Mouse (Mus musculus) bone marrow, adult 2 months (tissue): ENCODE results near the gene Atg13. TPM values are rescaled to one million over a fixed set of nuclear protein-coding genes. Genes with fewer than 3 reads are reported as not detected.

Experiments
- H3K27ac ChIP-seq: fragments of 200-500 bp; 2 replicates; pipeline ENCODE4 v1.5.1; 2012; ENCODE audit warnings: low read depth, mild to moderate bottlenecking, control low read depth, inconsistent platforms, low read length; ENCODE audit not compliant: control insufficient read depth, poor library complexity, insufficient read depth
- H3K4me1 ChIP-seq: fragments of 200-500 bp; 2 replicates; pipeline ENCODE4 v1.6.1; 2011; ENCODE audit warnings: low read length; ENCODE audit not compliant: control insufficient read depth, insufficient read depth
- H3K4me3 ChIP-seq: fragments of 200-500 bp; replicated peaks from 2 replicates; pipeline ENCODE3; 2011; ENCODE audit warnings: mild to moderate bottlenecking, low read depth, low read length, control low read depth; ENCODE audit not compliant: control insufficient read depth
- CTCF ChIP-seq: fragments of 200-500 bp; IDR thresholded peaks from 2 replicates; pipeline ENCODE4 v1.5.1; 2011; ENCODE audit warnings: low read length, control low read depth; ENCODE audit not compliant: control insufficient read depth, insufficient read depth
- POLR2A ChIP-seq: fragments of 200-500 bp; IDR thresholded peaks from 2 replicates; pipeline ENCODE4 v1.6.1; 2011; ENCODE audit warnings: low read depth, mild to moderate bottlenecking, control low read depth, low read length, borderline replicate concordance; ENCODE audit not compliant: control insufficient read depth
- WGBS: fragments of 180-500 bp; shearing (Covaris S2); methylation state at CpG from one replicate; pipeline ENCODE4 v1.1.7; 2018; 5-methylcytosine and 5-hydroxymethylcytosine counted together
- polyA plus RNA-seq: library from polyadenylated mRNA; stranded (reverse); fragments of >200 nt; gene quantifications from 2 replicates; pipeline ENCODE4 v1.2.4, GENCODE M21; 2011; ENCODE audit warnings: low replicate concordance; ENCODE audit not compliant: missing spikeins, insufficient read depth, insufficient read length

The Atg13 gene
- polyA plus RNA-seq, 1 experiment = 12.9 TPM

GRCm38 (mm10) chr2:91646733-91647132, 63.6 kb downstream of the Atg13 start:
- Histone ChIP-seq H3K27ac (no peak overlapping the region), H3K4me1 (peaks cover 4% of the 10 kb centered on the region; the same call in 1 of the 2 replicates), H3K4me3 (no peak overlapping the region)
- TF ChIP-seq POLR2A = no peak
- peak; percentile 72 for TF ChIP-seq CTCF
- 50% methylated on average over 1 of the region's 1 CpGs for WGBS

- 45% methylated on average over 11 of the region's 11 CpGs for WGBS
- no peak overlapping the region for H3K4me3 ChIP-seq
- H3K27ac ChIP-seq = peak overlapping the region; percentile 66
- H3K4me1 ChIP-seq = peaks cover 4% of the 10 kb centered on the region; the same call in 1 of the 2 replicates
- no peak for TF ChIP-seq CTCF
Observed at GRCm38 (mm10) chr2:91645811-91646210, 64.6 kb downstream of the Atg13 start.

- 90% methylated on average over 15 of the region's 15 CpGs for WGBS
- Histone ChIP-seq H3K4me3 (no peak overlapping the region), H3K27ac (peak overlapping the region; percentile 66), H3K4me1 (peaks cover 4% of the 10 kb centered on the region; the same call in 1 of the 2 replicates)
- TF ChIP-seq POLR2A (no peak), CTCF (no peak)
Observed at GRCm38 (mm10) chr2:91645354-91645753, 65.0 kb downstream of the Atg13 start.

GRCm38 (mm10) chr2:91644021-91644420, 66.4 kb downstream of the Atg13 start:
- WGBS = 93% methylated on average over 11 of the region's 11 CpGs
- H3K4me3 ChIP-seq = no peak overlapping the region
- H3K4me1 ChIP-seq = peaks cover 4% of the 10 kb centered on the region; the same call in 1 of the 2 replicates
- no peak overlapping the region for H3K27ac ChIP-seq
- TF ChIP-seq POLR2A = no peak
- no peak for TF ChIP-seq CTCF

- no peak for TF ChIP-seq CTCF
- H3K27ac ChIP-seq = no peak overlapping the region
- peaks cover 4% of the 10 kb centered on the region; the same call in 1 of the 2 replicates for H3K4me1 ChIP-seq
- 73% methylated on average over 2 of the region's 2 CpGs for WGBS
- H3K4me3 ChIP-seq = no peak overlapping the region
Observed at GRCm38 (mm10) chr2:91642825-91643415, 67.5 kb downstream of the Atg13 start.

- Histone ChIP-seq H3K4me3 (no peak overlapping the region), H3K4me1 (peaks cover 4% of the 10 kb centered on the region; the same call in 1 of the 2 replicates), H3K27ac (no peak overlapping the region)
- TF ChIP-seq POLR2A (no peak), CTCF (no peak)
- 75% methylated on average over 6 of the region's 6 CpGs for WGBS
Observed at GRCm38 (mm10) chr2:91638931-91639330, 71.4 kb downstream of the Atg13 start.

- WGBS = 82% methylated on average over 5 of the region's 5 CpGs
- Histone ChIP-seq H3K27ac (no peak overlapping the region), H3K4me3 (no peak overlapping the region), H3K4me1 (no peaks in the 10 kb centered on the region; the same call in 1 of the 2 replicates)
- no peak for TF ChIP-seq CTCF
- no peak for TF ChIP-seq POLR2A
Observed at GRCm38 (mm10) chr2:91636727-91637338, 73.5 kb downstream of the Atg13 start.

- 83% methylated on average over 8 of the region's 8 CpGs for WGBS
- no peak within 1 kb of the TSS for H3K4me3 ChIP-seq
- H3K4me1 ChIP-seq = no peaks in the 10 kb centered on the region; the same call in 1 of the 2 replicates
- TF ChIP-seq POLR2A (no peak), CTCF (no peak)
- no peak within 1 kb of the TSS for H3K27ac ChIP-seq
Observed at GRCm38 (mm10) chr2:91636229-91636628, 74.1 kb downstream of the Atg13 start, which contains the start of gene F2. F2 (minus strand) TSS chr2:91636414.
